Mouse (Mus musculus) liver, embryonic 12.5 days (tissue): ENCODE results near the gene Tprg. TPM values are rescaled to one million over a fixed set of nuclear protein-coding genes. Genes with fewer than 3 reads are reported as not detected.

ENCODE experiments used
- ATAC-seq: fragments of 200-750 bp; cut with Nextera tagmentation; 2 replicates; pipeline ENCODE4 v1.8.0; 2017; ENCODE audit warnings: moderate number of reproducible peaks, mild to moderate bottlenecking, moderate library complexity
- H3K27ac ChIP-seq: fragments of 300-500 bp; sonication (generic); 2 replicates; pipeline ENCODE4 v1.5.1; 2016; ENCODE audit warnings: mild to moderate bottlenecking
- H3K27me3 ChIP-seq: fragments of 300-500 bp; sonication (generic); replicated peaks from 2 replicates; pipeline ENCODE4 v1.6.1; 2016; ENCODE audit warnings: mild to moderate bottlenecking, moderate library complexity
- H3K36me3 ChIP-seq: fragments of 300-500 bp; sonication (generic); 2 replicates; pipeline ENCODE4 v1.6.1; 2016; ENCODE audit warnings: mild to moderate bottlenecking, moderate library complexity
- H3K4me1 ChIP-seq: fragments of 300-500 bp; sonication (generic); 2 replicates; pipeline ENCODE4 v1.6.1; 2016
- H3K4me2 ChIP-seq: fragments of 300-500 bp; sonication (generic); 2 replicates; pipeline ENCODE4 v1.6.1; 2016; ENCODE audit warnings: mild to moderate bottlenecking, moderate library complexity
- H3K4me3 ChIP-seq: fragments of 300-500 bp; sonication (generic); 2 replicates; pipeline ENCODE4 v1.5.1; 2016; ENCODE audit warnings: mild to moderate bottlenecking, moderate library complexity
- H3K9ac ChIP-seq: fragments of 300-500 bp; sonication (generic); 2 replicates; pipeline ENCODE4 v1.6.1; 2016; ENCODE audit warnings: mild to moderate bottlenecking, moderate library complexity
- H3K9me3 ChIP-seq: fragments of 300-500 bp; sonication (generic); replicated peaks from 2 replicates; pipeline ENCODE4 v1.6.1; 2016; ENCODE audit warnings: mild to moderate bottlenecking, moderate library complexity
- WGBS: fragments of 180-500 bp; shearing (Covaris S2); methylation state at CpG from one replicate; pipeline ENCODE4 v1.1.7; 2016; ENCODE audit not compliant: insufficient replicate concordance; 5-methylcytosine and 5-hydroxymethylcytosine counted together
- polyA plus RNA-seq: library from polyadenylated mRNA; unstranded; fragments of >200 nt; fragmentation: Nextera tagmentation; extraction: Ambion mirVana; gene quantifications from 2 replicates; pipeline ENCODE4 v1.2.1, GENCODE M21; 2016

The Tprg gene
- polyA plus RNA-seq, 1 experiment from 2014 or later, result not detected

- no peak overlapping the region for H3K4me3 ChIP-seq
- ATAC-seq, result no peak
- H3K4me1 ChIP-seq, result no peaks in the 10 kb centered on the region
- H3K9ac ChIP-seq, result no peak overlapping the region
- 38% methylated on average over 13 of the region's 13 CpGs for whole genome bisulfite sequencing
- H3K9me3 ChIP-seq, result no peaks in the 10 kb centered on the region
- no peaks in the 10 kb centered on the region for H3K36me3 ChIP-seq
- H3K27me3 ChIP-seq, result no peaks in the 10 kb centered on the region
- H3K27ac ChIP-seq, result no peak overlapping the region
- H3K4me2 ChIP-seq, result no peak overlapping the region
Measured at GRCm38 (mm10) chr16:25465435-25466139, 179.0 kb downstream of the Tprg start.

- H3K9ac ChIP-seq, result no peak overlapping the region
- H3K9me3 ChIP-seq, result no peaks in the 10 kb centered on the region
- no peaks in the 10 kb centered on the region for H3K36me3 ChIP-seq
- H3K27ac ChIP-seq, result no peak overlapping the region
- WGBS, result 49% methylated on average over 3 of the region's 3 CpGs
- no peaks in the 10 kb centered on the region for H3K27me3 ChIP-seq
- H3K4me3 ChIP-seq, result no peak overlapping the region
- no peaks in the 10 kb centered on the region for H3K4me1 ChIP-seq
- ATAC-seq, result no peak
- no peak overlapping the region for H3K4me2 ChIP-seq
Measured at GRCm38 (mm10) chr16:25468040-25468439, 181.4 kb downstream of the Tprg start.

GRCm38 (mm10) chr16:25468662-25469061, 182.0 kb downstream of the Tprg start:
- no peak for ATAC-seq
- Histone ChIP-seq H3K27ac (no peak overlapping the region), H3K27me3 (no peaks in the 10 kb centered on the region)

More at GRCm38 (mm10) chr16:25468662-25469061, 182.0 kb downstream of the Tprg start:
- Histone ChIP-seq H3K4me3 (no peak overlapping the region), H3K36me3 (no peaks in the 10 kb centered on the region), H3K9ac (no peak overlapping the region), H3K4me2 (no peak overlapping the region), H3K4me1 (no peaks in the 10 kb centered on the region), H3K9me3 (no peaks in the 10 kb centered on the region)
- WGBS, result 51% methylated on average over 5 of the region's 5 CpGs
